Mouse (Mus musculus) liver, adult 2 months (tissue): ENCODE results near the gene Gper1. TPM values are rescaled to one million over a fixed set of nuclear protein-coding genes. Genes with fewer than 3 reads are reported as not detected.

ENCODE experiments used
- DNase-seq: peaks from one replicate; pipeline ENCODE4 v3.0.0-alpha.2; 2011; ENCODE audit warnings: low read depth, low spot score; ENCODE audit errors: extremely low read depth
- H3K27ac ChIP-seq: fragments of 200-500 bp; replicated peaks from 2 replicates; pipeline ENCODE4 v1.5.1; 2012; ENCODE audit warnings: low read depth, mild to moderate bottlenecking, control low read depth, inconsistent platforms, low read length; ENCODE audit not compliant: insufficient read depth
- H3K27me3 ChIP-seq: fragments of 200-500 bp; 2 replicates; pipeline ENCODE4 v1.6.1; 2012; ENCODE audit warnings: mild to moderate bottlenecking, moderate library complexity, low read length, inconsistent platforms; ENCODE audit not compliant: control insufficient read depth, insufficient read depth
- H3K36me3 ChIP-seq: fragments of 200-500 bp; 2 replicates; pipeline ENCODE4 v1.6.1; 2012; ENCODE audit warnings: low read length, inconsistent platforms; ENCODE audit not compliant: control insufficient read depth, insufficient read depth
- H3K4me1 ChIP-seq: fragments of 200-500 bp; 2 replicates; pipeline ENCODE4 v1.6.1; 2011; ENCODE audit warnings: low read length; ENCODE audit not compliant: control insufficient read depth, insufficient read depth
- H3K4me3 ChIP-seq: fragments of 200-500 bp; 2 replicates; pipeline ENCODE4 v1.5.1; 2011; ENCODE audit warnings: low read depth, mild to moderate bottlenecking, control low read depth, low read length, moderate library complexity; ENCODE audit not compliant: insufficient read depth
- H3K79me2 ChIP-seq: fragments of 200-500 bp; 2 replicates; pipeline ENCODE4 v1.6.1; 2012; ENCODE audit warnings: inconsistent platforms, mild to moderate bottlenecking, low read length, moderate library complexity; ENCODE audit not compliant: control insufficient read depth, insufficient read depth
- H3K9ac ChIP-seq: fragments of 200-500 bp; 2 replicates; pipeline ENCODE4 v1.6.1; 2012; ENCODE audit warnings: low read depth, mild to moderate bottlenecking, control low read depth, inconsistent platforms, low read length
- CTCF ChIP-seq: fragments of 200-500 bp; IDR thresholded peaks from 2 replicates; pipeline ENCODE4 v1.5.1; 2011; ENCODE audit warnings: low read depth, low read length, control low read depth
- POLR2A ChIP-seq: fragments of 200-500 bp; IDR thresholded peaks from 2 replicates; pipeline ENCODE4 v1.6.1; 2011; ENCODE audit warnings: low read length, control low read depth; ENCODE audit not compliant: insufficient read depth; ENCODE audit errors: extremely low read depth
- WGBS: fragments of 180-500 bp; shearing (Covaris S2); methylation state at CpG from one replicate; pipeline ENCODE4 v1.1.7; 2018; 5-methylcytosine and 5-hydroxymethylcytosine counted together
- polyA plus RNA-seq: library from polyadenylated mRNA; depleted of rRNA; stranded (reverse); fragments of >200 nt; gene quantifications from 2 replicates; pipeline ENCODE4 v1.2.3, GENCODE M21; 2012
- total RNA-seq: library from RNA; depleted of rRNA; stranded (reverse); fragments of >200 nt; gene quantifications from 2 replicates; pipeline ENCODE4 v1.2.3, GENCODE M21; 2014

Gene Gper1
- total and polyA plus RNA-seq, 2 experiments: 0.02 TPM; not detected in 1

- H3K27ac ChIP-seq: no peak overlapping the region
- no peak overlapping the region for H3K9ac ChIP-seq
- peaks cover 32% of the 10 kb centered on the region for H3K4me1 ChIP-seq
- no peaks in the 10 kb centered on the region for H3K27me3 ChIP-seq
- WGBS: 89% methylated on average over 37 of the region's 37 CpGs
- no peak for DNase-seq
- no peak overlapping the region for H3K4me3 ChIP-seq
- peaks cover 3% of the 10 kb centered on the region; the same call in 1 of the 2 replicates for H3K36me3 ChIP-seq
- H3K79me2 ChIP-seq: peaks cover 21% of the 10 kb centered on the region
- TF ChIP-seq CTCF (no peak), POLR2A (no peak)
Observed at GRCm38 (mm10) chr5:139392219-139393196, 30.4 kb upstream of the Gper1 start.

GRCm38 (mm10) chr5:139393197-139393588, 29.8 kb upstream of the Gper1 start:
- H3K27ac ChIP-seq: no peak overlapping the region
- 92% methylated on average over 16 of the region's 16 CpGs for WGBS
- no peak overlapping the region for H3K4me3 ChIP-seq
- no peak overlapping the region for H3K9ac ChIP-seq
- TF ChIP-seq CTCF (no peak), POLR2A (no peak)
- no peak for DNase-seq
- H3K27me3 ChIP-seq: no peaks in the 10 kb centered on the region
- H3K36me3 ChIP-seq: peaks cover 3% of the 10 kb centered on the region; the same call in 1 of the 2 replicates
- H3K79me2 ChIP-seq: peaks cover 19% of the 10 kb centered on the region
- H3K4me1 ChIP-seq: peaks cover 29% of the 10 kb centered on the region

- 67% methylated on average over 7 of the region's 7 CpGs for WGBS
- Histone ChIP-seq H3K4me3 (no peak overlapping the region), H3K79me2 (peaks cover 16% of the 10 kb centered on the region), H3K27ac (no peak overlapping the region), H3K27me3 (no peaks in the 10 kb centered on the region), H3K4me1 (peaks cover 23% of the 10 kb centered on the region), H3K36me3 (peaks cover 3% of the 10 kb centered on the region; the same call in 1 of the 2 replicates), H3K9ac (no peak overlapping the region)
- no peak for TF ChIP-seq CTCF
- DNase-seq: no peak
Observed at GRCm38 (mm10) chr5:139394399-139394798, 28.6 kb upstream of the Gper1 start.

- TF ChIP-seq CTCF (no peak), POLR2A (no peak)
- H3K27me3 ChIP-seq: no peaks in the 10 kb centered on the region
- DNase-seq: no peak
- H3K27ac ChIP-seq: no peak overlapping the region
- peaks cover 16% of the 10 kb centered on the region for H3K79me2 ChIP-seq
- H3K36me3 ChIP-seq: peaks cover 3% of the 10 kb centered on the region; the same call in 1 of the 2 replicates
- 72% methylated on average over 4 of the region's 4 CpGs for WGBS
- H3K9ac ChIP-seq: no peak overlapping the region
- no peak overlapping the region for H3K4me3 ChIP-seq
- peaks cover 16% of the 10 kb centered on the region for H3K4me1 ChIP-seq
Observed at GRCm38 (mm10) chr5:139395528-139395927, 27.4 kb upstream of the Gper1 start.

- peaks cover 4% of the 10 kb centered on the region for H3K79me2 ChIP-seq
- no peak overlapping the region for H3K4me3 ChIP-seq
- no peak overlapping the region for H3K9ac ChIP-seq
- no peak for DNase-seq
- no peak overlapping the region for H3K27ac ChIP-seq
- TF ChIP-seq POLR2A (no peak), CTCF (no peak)
- H3K27me3 ChIP-seq: no peaks in the 10 kb centered on the region
- peaks cover 1% of the 10 kb centered on the region; the same call in 1 of the 2 replicates for H3K36me3 ChIP-seq
- peaks cover 11% of the 10 kb centered on the region for H3K4me1 ChIP-seq
- WGBS: 80% methylated on average over 4 of the region's 4 CpGs
Observed at GRCm38 (mm10) chr5:139397359-139397916, 25.5 kb upstream of the Gper1 start.
